Mouse (Mus musculus): ENCODE measurements at regions not wholly inside any gene's neighbourhood (a gene's known extent, or its start where the extent isn't known, plus 50 kb on each side); places are given as distances from the start of the nearest gene placed in this dataset.
A peak's percentile ranks its signal among the peaks of the same experiment; 100 is the strongest.

DNA sequence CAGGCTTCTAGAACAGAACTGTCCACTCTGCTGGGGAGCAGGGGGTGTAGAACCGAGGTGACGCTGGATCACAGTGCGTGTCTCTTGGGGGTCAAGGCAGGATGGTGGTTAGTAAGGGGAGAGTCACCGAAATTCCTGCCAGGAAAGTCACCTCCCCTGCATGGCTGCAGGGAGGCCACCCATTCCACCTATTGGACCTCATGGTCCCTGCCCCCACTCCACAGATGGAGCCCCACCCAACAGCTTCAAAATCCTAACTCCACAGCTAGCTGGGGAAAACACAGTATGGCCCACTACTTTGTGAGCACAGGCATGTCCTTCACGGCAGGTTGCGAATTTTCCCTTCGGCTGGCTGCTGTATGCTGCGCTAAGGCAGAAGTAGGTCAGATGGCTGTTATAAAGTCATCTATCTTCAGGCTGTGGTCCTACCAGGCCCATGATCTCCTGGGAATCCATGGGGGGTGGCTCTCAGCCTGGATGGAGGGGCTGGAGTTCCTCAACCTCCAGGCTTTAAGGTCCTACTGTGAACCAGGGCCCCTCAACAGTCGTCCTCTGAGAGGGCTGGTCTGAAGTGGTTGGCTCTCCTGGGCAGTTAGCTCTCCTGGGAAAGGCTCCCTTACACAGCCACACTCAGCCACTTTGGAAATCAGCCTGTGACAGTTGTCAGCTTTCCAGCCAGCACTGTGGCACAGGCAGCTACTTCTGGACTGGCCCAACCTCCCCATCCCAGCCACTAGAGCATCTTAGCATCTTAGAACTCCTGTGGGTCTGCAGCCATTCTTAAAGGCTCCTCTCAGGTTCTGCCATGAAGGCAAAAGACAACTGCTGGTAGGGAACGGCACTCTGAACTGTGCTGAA lies 124.0 kb upstream of the Klf14 start:
- DNase-seq (ENCODE audit: low spot score in 2 of 2) = peak in 1 of 2 experiments; percentile 70

GRCm38 (mm10) chr6:31083701-31084100 lies 124.8 kb upstream of the Klf14 start:
- DNase-seq (ENCODE audit: low spot score in 2 of 2) = no peak

GRCm38 (mm10) chr6:31085063-31085759 lies 126.3 kb upstream of the Klf14 start:
- DNase-seq (ENCODE audit: low spot score in 2 of 2) = no peak

- DNase-seq (ENCODE audit: low spot score in 2 of 2) = no peak
These were observed 126.9 kb upstream of the Klf14 start for GRCm38 (mm10) chr6:31085760-31086108.

- no peak for DNase-seq (ENCODE audit: low spot score in 2 of 2)
These were observed 127.4 kb upstream of the Klf14 start for GRCm38 (mm10) chr6:31086283-31086682.

DNA sequence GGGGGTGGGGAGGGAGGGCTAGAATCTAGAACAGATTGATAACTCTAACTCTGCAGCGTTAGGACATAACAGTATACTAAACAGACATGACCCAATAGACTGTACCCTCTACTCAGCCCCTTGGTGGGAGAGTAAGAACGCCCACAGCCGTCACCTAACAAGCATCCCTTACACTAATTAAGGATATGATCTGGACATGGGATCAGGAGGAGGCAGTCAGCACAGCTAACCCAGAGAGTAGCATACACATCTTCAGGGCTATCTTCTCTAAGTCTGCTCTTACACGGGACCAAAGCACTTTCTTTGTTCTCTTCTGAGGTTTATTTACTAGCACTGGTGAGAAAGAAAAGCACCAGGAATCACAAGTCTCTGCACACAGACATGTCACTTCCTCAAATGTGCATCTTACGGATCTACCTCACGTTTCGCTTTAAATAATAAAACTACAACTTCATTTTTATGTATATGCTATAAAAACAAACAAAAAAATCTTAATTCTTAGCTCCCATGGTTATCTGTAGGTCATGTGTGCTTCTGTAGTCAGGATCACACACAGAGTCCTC lies 128.0 kb upstream of the Klf14 start:
- no peak for DNase-seq (ENCODE audit: low spot score in 2 of 2)

DNA sequence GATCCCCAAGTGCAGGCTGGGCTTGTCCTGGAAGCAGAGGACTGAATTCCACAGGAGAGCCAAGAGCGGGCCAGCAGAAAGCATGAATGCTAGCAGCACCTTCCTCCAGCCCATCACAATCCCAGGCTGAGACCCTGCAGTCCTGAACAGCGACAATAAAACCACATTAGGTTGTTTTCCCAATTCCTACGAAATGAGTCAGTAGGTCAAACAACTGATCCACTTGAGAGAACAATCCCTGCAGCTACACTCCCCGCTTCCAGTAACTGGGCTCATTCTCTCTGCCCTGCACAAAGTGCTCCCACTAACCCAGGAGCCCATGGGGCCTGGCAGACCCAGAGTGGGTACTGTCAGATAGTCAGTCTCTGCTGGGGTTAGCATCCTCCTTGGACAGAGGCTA lies 128.6 kb upstream of the Klf14 start:
- DNase-seq (ENCODE audit: low spot score in 2 of 2) = no peak

DNA sequence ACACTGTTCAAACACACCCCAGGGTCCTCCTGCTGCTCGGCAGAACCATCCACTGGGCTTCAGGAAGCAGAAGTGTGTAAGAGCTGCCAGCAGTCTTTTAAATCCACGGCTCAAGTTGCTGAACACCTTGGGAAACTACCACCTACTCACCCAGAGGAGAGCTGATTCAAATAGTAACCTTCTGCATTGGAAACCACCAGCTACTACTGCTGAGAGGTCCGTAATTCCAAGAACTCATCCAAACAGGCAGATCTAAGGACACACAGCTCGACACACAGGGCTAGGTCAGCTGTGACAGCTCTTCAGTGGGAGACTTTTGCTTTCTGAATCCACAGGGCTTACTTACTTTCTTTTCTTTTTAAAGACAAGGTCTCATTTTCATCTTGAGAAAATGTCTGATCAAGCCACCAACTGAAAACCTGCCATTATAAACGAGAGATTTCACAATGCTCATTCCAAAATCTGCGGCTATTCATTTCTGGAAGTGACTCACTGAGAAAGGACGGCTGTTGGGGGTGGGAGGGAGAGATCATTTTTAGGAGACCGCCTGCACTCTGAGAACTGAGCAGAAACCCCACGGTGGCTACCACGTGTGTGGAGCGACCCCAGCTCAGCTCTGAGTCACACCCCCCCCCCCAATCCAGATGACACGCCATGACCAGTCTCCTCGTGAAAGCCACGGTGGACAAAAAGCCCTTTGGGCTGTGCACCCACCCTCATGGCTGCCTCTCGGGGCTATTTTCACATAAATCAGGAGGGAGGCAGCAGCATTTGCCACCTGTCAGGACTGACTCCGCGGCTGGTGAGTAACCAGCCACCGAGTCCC lies 129.5 kb upstream of the Klf14 start:
- DNase-seq (ENCODE audit: low spot score in 2 of 2) = no peak

GRCm38 (mm10) chr6:31088973-31089368 lies 130.1 kb upstream of the Klf14 start:
- no peak for DNase-seq (ENCODE audit: low spot score in 2 of 2)

- DNase-seq (ENCODE audit: low spot score in 2 of 2) = no peak
These were observed 131.4 kb upstream of the Klf14 start for GRCm38 (mm10) chr6:31090288-31090687.

GRCm38 (mm10) chr6:31090791-31091190 lies 131.9 kb upstream of the Klf14 start:
- no peak for DNase-seq (ENCODE audit: low spot score in 2 of 2)

- no peak for DNase-seq (ENCODE audit: low spot score in 2 of 2)
These were observed 133.4 kb upstream of the Klf14 start for GRCm38 (mm10) chr6:31092324-31092723.

DNA sequence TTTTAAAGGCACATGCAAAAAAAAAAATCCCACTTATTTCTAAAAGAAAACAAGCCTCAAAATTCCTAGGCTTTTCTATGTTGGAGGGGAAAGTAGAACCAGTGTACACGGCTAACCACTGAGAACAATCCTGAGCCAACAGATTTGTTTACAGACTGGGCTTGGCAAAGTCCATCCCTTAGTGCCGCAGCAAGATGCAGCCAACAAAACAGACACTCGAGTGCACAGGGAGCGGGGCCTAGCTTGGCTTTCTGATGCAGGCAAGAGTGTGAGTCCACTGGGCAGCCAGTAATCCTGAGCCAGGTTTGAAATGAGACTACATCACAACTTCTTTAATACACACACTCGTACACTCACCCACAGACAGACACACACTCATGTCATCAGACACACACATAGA lies 133.9 kb upstream of the Klf14 start:
- DNase-seq (ENCODE audit: low spot score in 2 of 2) = no peak

GRCm38 (mm10) chr6:31095943-31096714 lies 137.3 kb upstream of the Klf14 start:
- DNase-seq (ENCODE audit: low spot score in 2 of 2) = peak in 1 of 2 experiments; percentile 78

- DNase-seq (ENCODE audit: low spot score in 2 of 2) = no peak
These were observed 137.9 kb upstream of the Klf14 start for GRCm38 (mm10) chr6:31096787-31097186.

GRCm38 (mm10) chr6:31097254-31097653 lies 138.4 kb upstream of the Klf14 start:
- no peak for DNase-seq (ENCODE audit: low spot score in 2 of 2)

- DNase-seq (ENCODE audit: low spot score in 2 of 2) = no peak
These were observed 139.2 kb upstream of the Klf14 start for GRCm38 (mm10) chr6:31098106-31098505.

- DNase-seq (ENCODE audit: low spot score in 2 of 2) = no peak
These were observed 141.3 kb upstream of the Klf14 start for GRCm38 (mm10) chr6:31100084-31100579.

DNA sequence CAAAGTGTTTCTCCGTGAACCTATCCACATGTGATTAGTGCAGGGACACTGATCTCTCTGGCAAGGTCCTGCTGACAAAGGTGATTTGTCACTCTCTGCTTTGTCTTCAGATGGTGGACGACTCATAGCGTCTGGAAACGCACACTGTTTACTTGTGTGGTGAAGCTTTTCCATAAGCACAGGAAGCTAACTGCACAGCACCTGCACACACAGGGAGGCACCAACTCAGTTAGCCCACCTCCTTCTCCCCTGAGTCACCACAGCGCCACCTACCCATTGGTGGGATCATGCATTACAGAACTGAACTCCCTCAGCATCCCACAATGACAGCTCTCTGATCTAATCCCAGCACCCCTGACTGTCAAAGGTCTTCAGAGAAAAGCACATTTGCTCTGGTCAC lies 141.9 kb upstream of the Klf14 start:
- no peak for DNase-seq (ENCODE audit: low spot score in 2 of 2)

GRCm38 (mm10) chr6:31106144-31106836 lies 147.4 kb upstream of the Klf14 start:
- no peak for DNase-seq (ENCODE audit: low spot score in 2 of 2)
